Mouse (Mus musculus) stomach, postnatal 0 days (tissue): ENCODE measurements around the gene Foxp1.

ENCODE experiments used
- CTCF ChIP-seq: IDR thresholded peaks from 2 replicates; pipeline ENCODE4 v1.5.1; 2016; ENCODE audit warnings: antibody characterized with exemption, low read depth, mild to moderate bottlenecking, moderate library complexity
- EP300 ChIP-seq: optimal IDR thresholded peaks from 2 replicates; pipeline ENCODE3; 2016; ENCODE audit warnings: antibody characterized with exemption

- TF ChIP-seq CTCF (no peak), EP300 (no peak)
Observed at GRCm38 (mm10) chr6:99056379-99056778, 466.1 kb downstream of the Foxp1 start.
